Mouse (Mus musculus): Measurements from ENCODE around the gene Npr2. TPM values are rescaled to one million over a fixed set of nuclear protein-coding genes. Genes with fewer than 3 reads are reported as not detected.

Gene Npr2
- total RNA-seq, 1 experiment from 2014 or later: 36.4 TPM

- DNase-seq: peak; percentile 94
These were observed 40.3 kb downstream of the Npr2 start for GRCm38 (mm10) chr4:43672070-43672469.

GRCm38 (mm10) chr4:43673703-43674102, 42.0 kb downstream of the Npr2 start:
- DNase-seq: peak; percentile 56

GRCm38 (mm10) chr4:43674974-43675373, 43.2 kb downstream of the Npr2 start:
- DNase-seq: no peak

GRCm38 (mm10) chr4:43675608-43676007, 43.9 kb downstream of the Npr2 start:
- DNase-seq: no peak

- DNase-seq: no peak
These were observed 46.8 kb downstream of the Npr2 start for GRCm38 (mm10) chr4:43678541-43678940.

- peak; percentile 73 for DNase-seq
These were observed 47.8 kb downstream of the Npr2 start for GRCm38 (mm10) chr4:43679416-43680043.

- DNase-seq: no peak
These were observed 58.3 kb downstream of the Npr2 start for GRCm38 (mm10) chr4:43690021-43690420.

GRCm38 (mm10) chr4:43691026-43691425, 59.3 kb downstream of the Npr2 start:
- DNase-seq: no peak

- DNase-seq: peak; percentile 72
These were observed 62.1 kb downstream of the Npr2 start for GRCm38 (mm10) chr4:43693806-43694241.

GRCm38 (mm10) chr4:43694439-43695248, 62.9 kb downstream of the Npr2 start:
- DNase-seq: no peak

- DNase-seq: peak; percentile 74
These were observed 63.5 kb downstream of the Npr2 start for GRCm38 (mm10) chr4:43695249-43695671.

- DNase-seq: peak; percentile 31
These were observed 64.8 kb downstream of the Npr2 start for GRCm38 (mm10) chr4:43696561-43696960.

GRCm38 (mm10) chr4:43700707-43701106, 69.0 kb downstream of the Npr2 start, which contains the start of gene Olfr70:
Gene Olfr70 (minus strand): TSS chr4:43700807.
- DNase-seq: no peak

Small RNA genes lying within 50 kb of the gene (microRNA-seq; reads per million reads assigned to microRNA genes)
- 1.7 to 3.8 reads per million in 2 experiments for gene Gm25262

Other genes with a start within 250 kb of the Npr2 start
- 34.8 and 38.6 TPM in 2 replicates for gene Rusc2, start 250.0 kb upstream of the Npr2 start, total RNA-seq (2021)
- not detected in 2 replicates for gene Fam166b, start 202.8 kb upstream of the Npr2 start, total RNA-seq (2021)
- gene Tesk1, start 190.0 kb upstream of the Npr2 start, total RNA-seq (2021): 53.9 and 59.0 TPM in 2 replicates
- 2.7 and 12.7 TPM in 2 replicates for gene Cd72, start 177.3 kb upstream of the Npr2 start, total RNA-seq (2021)
- gene Sit1, start 148.2 kb upstream of the Npr2 start, total RNA-seq (2021): 0.59 and 1.3 TPM in 2 replicates
- gene Ccdc107, start 139.0 kb upstream of the Npr2 start, total RNA-seq (2021): 48.3 and 50.0 TPM in 2 replicates
- gene Arhgef39, start 132.2 kb upstream of the Npr2 start, total RNA-seq (2021): 5.2 and 6.8 TPM in 2 replicates
- 0.37 and 0.83 TPM in 2 replicates for gene Car9, start 125.0 kb upstream of the Npr2 start, total RNA-seq (2021)
- gene Tpm2, start 108.2 kb upstream of the Npr2 start, total RNA-seq (2021): 84.5 and 88.0 TPM in 2 replicates
- gene Creb3, start 69.6 kb upstream of the Npr2 start, total RNA-seq (2021): 108 and 117 TPM in 2 replicates
- gene Tln1, start 69.2 kb upstream of the Npr2 start, total RNA-seq (2021): 201 and 213 TPM in 2 replicates
- gene Rgp1, start 53.2 kb upstream of the Npr2 start, total RNA-seq (2021): 43.3 and 52.6 TPM in 2 replicates
- 11.7 and 15.0 TPM in 2 replicates for gene Gba2, start 53.1 kb upstream of the Npr2 start, total RNA-seq (2021)
- 2.1 and 2.3 TPM in 2 replicates for gene Msmp, start 47.4 kb upstream of the Npr2 start, total RNA-seq (2021)
- gene Spag8, start 21.7 kb downstream of the Npr2 start, total RNA-seq (2021): 0.93 and 1.1 TPM in 2 replicates
- gene Hint2, start 24.5 kb downstream of the Npr2 start, total RNA-seq (2021): 91.7 and 99.5 TPM in 2 replicates
- gene Tmem8b, start 37.0 kb downstream of the Npr2 start, total RNA-seq (2021): 7.2 and 9.9 TPM in 2 replicates
- 0.30 TPM in 1 of 2 replicates, not detected in the other for gene Fam221b, start 37.2 kb downstream of the Npr2 start, total RNA-seq (2021)
- gene Olfr70, start 68.9 kb downstream of the Npr2 start, total RNA-seq (2021): not detected in 2 replicates
- gene Olfr71, start 78.3 kb downstream of the Npr2 start, total RNA-seq (2021): not detected in 2 replicates
- gene Hrct1, start 95.3 kb downstream of the Npr2 start, total RNA-seq (2021): 4.4 and 6.2 TPM in 2 replicates
- gene Spaar, start 98.1 kb downstream of the Npr2 start, total RNA-seq (2021): 4.2 and 6.2 TPM in 2 replicates
- not detected in 2 replicates for gene Olfr159, start 139.1 kb downstream of the Npr2 start, total RNA-seq (2021)
- gene Olfr156, start 192.0 kb downstream of the Npr2 start, total RNA-seq (2021): not detected in 2 replicates
- gene Olfr157, start 208.3 kb downstream of the Npr2 start, total RNA-seq (2021): not detected in 2 replicates
- not detected in 2 replicates for gene Olfr155, start 219.6 kb downstream of the Npr2 start, total RNA-seq (2021)
- gene Reck, start 243.6 kb downstream of the Npr2 start, total RNA-seq (2021): 14.6 and 16.6 TPM in 2 replicates